Mouse (Mus musculus) testis, adult 2 months (tissue): ENCODE results near the gene Vwa3b. TPM values are rescaled to one million over a fixed set of nuclear protein-coding genes. Genes with fewer than 3 reads are reported as not detected.

Source experiments
- H3K27ac ChIP-seq: fragments of 200-500 bp; 2 replicates; pipeline ENCODE4 v1.5.1; 2012; ENCODE audit warnings: low read depth, low read length; ENCODE audit not compliant: control insufficient read depth, insufficient read depth
- H3K27me3 ChIP-seq: fragments of 200-500 bp; 2 replicates; pipeline ENCODE4 v1.6.1; 2012; ENCODE audit warnings: mild to moderate bottlenecking, low read length, moderate library complexity; ENCODE audit not compliant: control insufficient read depth, insufficient read depth
- H3K36me3 ChIP-seq: fragments of 200-500 bp; 2 replicates; pipeline ENCODE4 v1.6.1; 2012; ENCODE audit warnings: mild to moderate bottlenecking, low read length; ENCODE audit not compliant: control insufficient read depth, insufficient read depth
- H3K4me1 ChIP-seq: fragments of 200-500 bp; 2 replicates; pipeline ENCODE4 v1.6.1; 2012; ENCODE audit warnings: low read length; ENCODE audit not compliant: control insufficient read depth, insufficient read depth
- H3K4me3 ChIP-seq: fragments of 200-500 bp; 2 replicates; pipeline ENCODE4 v1.5.1; 2012; ENCODE audit warnings: low read depth, mild to moderate bottlenecking, low read length, moderate library complexity, mixed read lengths; ENCODE audit not compliant: control insufficient read depth
- CTCF ChIP-seq: fragments of 200-500 bp; IDR thresholded peaks from 2 replicates; pipeline ENCODE4 v1.5.1; 2012; ENCODE audit warnings: low read depth, mild to moderate bottlenecking, inconsistent platforms, low read length, moderate library complexity; ENCODE audit not compliant: control insufficient read depth, insufficient read depth, insufficient replicate concordance
- POLR2A ChIP-seq: fragments of 200-500 bp; IDR thresholded peaks from 2 replicates; pipeline ENCODE4 v1.6.1; 2012; ENCODE audit warnings: low read depth, mild to moderate bottlenecking, inconsistent platforms, low read length, moderate library complexity; ENCODE audit not compliant: control insufficient read depth
- polyA plus RNA-seq: library from polyadenylated mRNA; depleted of rRNA; stranded (reverse); fragments of >200 nt; gene quantifications from 2 replicates; pipeline ENCODE4 v1.2.3, GENCODE M21; 2012

Vwa3b gene
- polyA plus RNA-seq, 1 experiment = 219 TPM

DNA sequence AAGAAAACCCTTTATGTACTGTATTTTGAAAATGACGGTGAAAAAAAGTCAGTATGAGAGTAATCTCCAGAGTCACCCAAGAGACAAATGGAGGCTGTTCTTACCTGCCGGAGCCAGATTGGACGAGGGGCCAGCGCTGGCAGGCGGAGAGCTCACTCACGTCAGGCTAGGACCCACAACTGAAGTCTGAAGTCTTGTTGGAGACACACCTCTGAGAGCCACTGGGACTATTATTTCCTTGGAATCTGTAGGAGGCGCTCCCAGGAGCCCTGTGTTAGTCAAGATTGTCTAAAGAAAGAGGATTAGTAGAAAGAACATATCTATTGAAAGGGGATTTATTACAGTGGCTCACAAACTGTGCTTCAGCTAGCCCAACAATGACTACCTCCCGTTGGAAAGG is 16.4 kb downstream of the Vwa3b start:
- H3K27me3 ChIP-seq = no peaks in the 10 kb centered on the region
- no peak overlapping the region for H3K27ac ChIP-seq
- no peaks in the 10 kb centered on the region for H3K36me3 ChIP-seq
- no peaks in the 10 kb centered on the region; the same call in 1 of the 2 replicates for H3K4me1 ChIP-seq
- H3K4me3 ChIP-seq = no peak overlapping the region
- no peak for TF ChIP-seq POLR2A
- no peak for TF ChIP-seq CTCF

DNA sequence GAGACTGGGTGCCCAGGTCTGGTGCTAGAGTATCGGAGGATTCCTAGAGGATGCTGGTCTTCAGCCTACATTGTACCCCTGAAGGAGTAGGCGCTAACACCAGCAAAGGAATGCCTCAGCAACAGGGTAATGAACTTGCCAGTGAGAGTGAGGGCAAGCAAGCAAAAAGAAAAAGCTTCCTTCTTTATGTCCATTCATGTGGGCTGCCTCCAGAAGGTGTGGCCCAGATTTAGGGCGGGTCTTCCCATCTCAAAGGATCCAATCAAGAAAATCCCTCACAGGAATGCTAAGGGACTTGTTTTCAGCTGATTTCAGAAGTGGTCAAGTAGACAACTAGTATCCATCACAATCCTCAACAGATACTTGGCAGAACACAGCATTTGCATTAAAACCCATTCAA is 16.8 kb downstream of the Vwa3b start:
- no peak for TF ChIP-seq CTCF
- TF ChIP-seq POLR2A = no peak
- no peaks in the 10 kb centered on the region for H3K27me3 ChIP-seq
- H3K4me1 ChIP-seq = no peaks in the 10 kb centered on the region; the same call in 1 of the 2 replicates
- H3K4me3 ChIP-seq = no peak overlapping the region
- no peaks in the 10 kb centered on the region for H3K36me3 ChIP-seq
- no peak overlapping the region for H3K27ac ChIP-seq

- Histone ChIP-seq H3K4me3 (no peak overlapping the region), H3K27ac (no peak overlapping the region), H3K4me1 (no peaks in the 10 kb centered on the region; the same call in 1 of the 2 replicates), H3K27me3 (no peaks in the 10 kb centered on the region), H3K36me3 (no peaks in the 10 kb centered on the region)
- TF ChIP-seq POLR2A (no peak), CTCF (no peak)
Measured at GRCm38 (mm10) chr1:37045472-37045871, 19.1 kb downstream of the Vwa3b start.

DNA sequence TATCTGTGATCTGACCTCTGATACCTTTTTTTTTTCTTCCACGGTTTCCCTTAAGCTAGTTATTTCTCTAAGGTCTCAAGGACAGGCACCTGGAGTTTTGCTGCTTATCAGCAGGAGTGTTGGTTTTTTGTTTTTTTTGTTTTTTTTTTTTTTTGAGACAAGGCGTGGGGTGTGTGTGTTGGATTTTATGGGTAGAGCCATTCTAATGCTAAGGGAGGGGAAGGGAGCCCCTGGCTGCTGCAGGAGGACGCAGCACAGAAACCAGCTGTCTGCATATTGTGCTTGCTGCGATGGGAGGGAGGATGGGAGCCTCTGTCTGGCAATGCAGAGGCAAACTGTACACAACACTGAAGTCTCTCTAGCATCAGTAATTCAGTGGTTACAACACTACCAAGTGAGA is 22.8 kb downstream of the Vwa3b start:
- TF ChIP-seq POLR2A = no peak
- no peak for TF ChIP-seq CTCF
- Histone ChIP-seq H3K4me3 (no peak overlapping the region), H3K27ac (no peak overlapping the region), H3K36me3 (no peaks in the 10 kb centered on the region), H3K4me1 (no peaks in the 10 kb centered on the region; the same call in 1 of the 2 replicates), H3K27me3 (no peaks in the 10 kb centered on the region)

GRCm38 (mm10) chr1:37053691-37054090 is 27.3 kb downstream of the Vwa3b start:
- Histone ChIP-seq H3K4me3 (no peak overlapping the region), H3K4me1 (no peaks in the 10 kb centered on the region), H3K36me3 (no peaks in the 10 kb centered on the region), H3K27me3 (no peaks in the 10 kb centered on the region), H3K27ac (no peak overlapping the region)
- TF ChIP-seq CTCF (no peak), POLR2A (no peak)

DNA sequence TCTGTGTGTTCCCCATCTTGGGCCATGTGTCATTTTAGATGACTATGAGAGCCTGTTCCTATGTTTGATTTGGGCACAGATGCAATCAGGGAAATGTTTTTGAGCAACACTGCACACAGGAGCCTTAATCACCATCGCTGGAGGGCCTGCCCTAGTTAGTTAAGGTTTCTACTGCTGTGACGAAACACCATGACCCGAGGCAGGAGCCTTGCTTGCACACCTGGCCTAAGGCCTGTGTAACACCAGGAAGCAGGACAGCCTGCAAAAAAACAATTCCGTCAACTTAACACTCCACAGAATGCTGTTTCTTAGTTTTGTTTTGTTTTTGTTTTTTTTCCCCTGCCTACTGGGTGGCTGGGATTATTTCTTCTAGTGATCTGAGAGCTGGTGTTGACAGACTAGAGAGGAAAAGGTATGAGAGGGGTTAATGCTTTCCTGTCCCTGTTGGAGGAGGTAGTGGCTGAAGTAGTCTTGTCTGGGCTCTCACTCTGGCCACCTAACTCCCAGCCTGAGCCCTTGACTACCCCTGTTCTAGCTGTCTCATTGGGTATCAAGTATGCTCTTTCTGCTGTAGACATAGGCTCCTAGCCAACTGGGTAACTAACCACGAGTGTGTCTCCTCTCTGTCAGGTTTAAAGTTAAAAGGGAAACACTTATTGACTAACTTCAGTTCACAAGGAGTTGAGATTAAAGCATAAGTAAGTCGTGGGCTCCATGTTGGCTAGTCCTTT is 30.6 kb downstream of the Vwa3b start:
- Histone ChIP-seq H3K4me3 (no peak overlapping the region), H3K4me1 (no peaks in the 10 kb centered on the region), H3K27ac (no peak overlapping the region), H3K27me3 (no peaks in the 10 kb centered on the region), H3K36me3 (no peaks in the 10 kb centered on the region)
- no peak for TF ChIP-seq POLR2A
- TF ChIP-seq CTCF = no peak

DNA sequence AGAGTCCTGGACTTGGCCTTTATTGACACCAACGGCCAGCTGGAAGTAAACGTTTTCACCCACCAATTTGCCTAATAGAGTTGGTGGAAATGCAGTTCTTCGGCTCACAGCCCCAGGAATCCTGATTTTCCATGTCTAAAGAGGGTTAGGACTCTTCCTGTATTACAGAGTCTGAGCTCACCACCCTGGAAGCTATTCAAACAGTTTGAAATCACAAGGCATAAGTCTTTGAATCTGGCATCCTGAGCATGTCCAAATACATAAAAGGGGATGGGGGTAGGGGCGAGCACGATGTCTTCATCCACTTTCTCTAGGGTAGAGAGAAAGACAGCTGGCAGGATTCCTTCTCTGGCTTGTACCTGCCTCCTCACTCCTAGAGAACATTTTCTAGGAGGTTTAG is 34.5 kb downstream of the Vwa3b start:
- TF ChIP-seq CTCF = no peak
- no peak for TF ChIP-seq POLR2A
- no peak overlapping the region for H3K27ac ChIP-seq
- H3K27me3 ChIP-seq = no peaks in the 10 kb centered on the region
- no peaks in the 10 kb centered on the region for H3K36me3 ChIP-seq
- H3K4me3 ChIP-seq = no peak overlapping the region
- no peaks in the 10 kb centered on the region for H3K4me1 ChIP-seq

- no peak for TF ChIP-seq CTCF
- no peak for TF ChIP-seq POLR2A
- no peak overlapping the region for H3K27ac ChIP-seq
- H3K36me3 ChIP-seq = no peaks in the 10 kb centered on the region
- H3K4me3 ChIP-seq = no peak overlapping the region
- no peaks in the 10 kb centered on the region for H3K4me1 ChIP-seq
- H3K27me3 ChIP-seq = no peaks in the 10 kb centered on the region
Measured at GRCm38 (mm10) chr1:37063053-37063452, 36.7 kb downstream of the Vwa3b start.
